ENCODE assay signal across 22 mouse cellular contexts in the genomic region with DNA sequence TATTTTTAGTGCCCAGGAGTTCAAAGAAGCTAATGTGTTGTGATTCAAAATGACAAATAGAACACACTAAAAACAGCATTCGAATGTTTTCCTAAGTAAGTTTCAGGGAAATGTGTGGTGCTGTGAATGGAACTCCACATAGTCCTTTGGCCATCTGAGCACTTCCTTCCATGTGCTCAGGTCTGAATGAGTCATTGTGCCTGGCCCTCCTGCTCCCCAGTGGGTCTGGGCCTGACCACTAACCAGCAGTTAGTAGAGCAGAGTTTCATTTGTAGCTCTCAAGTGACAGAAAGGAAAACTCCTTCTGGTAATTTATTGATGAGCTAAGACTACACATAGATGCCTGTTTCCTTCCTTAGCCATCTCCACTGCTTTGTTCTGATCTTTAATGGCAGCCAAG.
"Had no signal": no experiment of that assay in that cellular context is flagged by ENCODE, and none has a peak within 500 bp of the region (broad histone marks: within the 10 kb centered on the region; RNA-seq: fewer than 3 reads in every experiment).

No protein-coding gene starts in this region.

- H3K27ac ChIP-seq: lung, embryonic 15.5 days; midbrain, embryonic 10.5 days; midbrain, embryonic 12.5 days; neural tube, embryonic 13.5 days; neural tube, embryonic 15.5 days; stomach, embryonic 15.5 days; stomach, postnatal 0 days had no signal

- H3K4me1 ChIP-seq: lung, embryonic 15.5 days; midbrain, embryonic 10.5 days; midbrain, embryonic 12.5 days; neural tube, embryonic 13.5 days; neural tube, embryonic 15.5 days; stomach, embryonic 15.5 days had no signal

- H3K9me3 ChIP-seq: lung, embryonic 15.5 days; midbrain, embryonic 10.5 days; midbrain, embryonic 12.5 days; neural tube, embryonic 13.5 days; neural tube, embryonic 15.5 days; stomach, embryonic 15.5 days had no signal

- ATAC-seq: liver, postnatal 0 days; lung, postnatal 0 days; midbrain, embryonic 16.5 days had no signal

- DNase-seq: liver, postnatal 0 days; lung, adult 2 months; lung, postnatal 4 days; midbrain, embryonic 14.5 days; retina, postnatal 1 day; right cerebral cortex, adult 18-20 months; right cerebral cortex, postnatal 25 days; right cerebral cortex, postnatal 4 days; spleen, adult 18-20 months; thymus, adult 2 months; thymus, postnatal 25 days; thymus, postnatal 4 days had no signal

- H3K27me3 ChIP-seq: lung, embryonic 15.5 days; midbrain, embryonic 12.5 days; neural tube, embryonic 13.5 days; neural tube, embryonic 15.5 days; stomach, embryonic 15.5 days had no signal

- H3K9ac ChIP-seq: liver, postnatal 0 days; lung, embryonic 15.5 days; midbrain, embryonic 12.5 days; neural tube, embryonic 13.5 days; neural tube, embryonic 15.5 days; stomach, embryonic 15.5 days had no signal

- H3K4me2 ChIP-seq: lung, embryonic 15.5 days; midbrain, embryonic 12.5 days; neural tube, embryonic 13.5 days; neural tube, embryonic 15.5 days; stomach, embryonic 15.5 days had no signal

- H3K4me3 ChIP-seq: lung, embryonic 15.5 days; midbrain, embryonic 10.5 days; midbrain, embryonic 12.5 days; myocyte; neural tube, embryonic 13.5 days; neural tube, embryonic 15.5 days; stomach, embryonic 15.5 days had no signal

- H3K36me3 ChIP-seq: lung, embryonic 15.5 days; midbrain, embryonic 10.5 days; midbrain, embryonic 12.5 days; neural tube, embryonic 13.5 days; neural tube, embryonic 15.5 days; stomach, embryonic 15.5 days had no signal
